ENCODE assay signal across 12 mouse cellular contexts in the genomic region with DNA sequence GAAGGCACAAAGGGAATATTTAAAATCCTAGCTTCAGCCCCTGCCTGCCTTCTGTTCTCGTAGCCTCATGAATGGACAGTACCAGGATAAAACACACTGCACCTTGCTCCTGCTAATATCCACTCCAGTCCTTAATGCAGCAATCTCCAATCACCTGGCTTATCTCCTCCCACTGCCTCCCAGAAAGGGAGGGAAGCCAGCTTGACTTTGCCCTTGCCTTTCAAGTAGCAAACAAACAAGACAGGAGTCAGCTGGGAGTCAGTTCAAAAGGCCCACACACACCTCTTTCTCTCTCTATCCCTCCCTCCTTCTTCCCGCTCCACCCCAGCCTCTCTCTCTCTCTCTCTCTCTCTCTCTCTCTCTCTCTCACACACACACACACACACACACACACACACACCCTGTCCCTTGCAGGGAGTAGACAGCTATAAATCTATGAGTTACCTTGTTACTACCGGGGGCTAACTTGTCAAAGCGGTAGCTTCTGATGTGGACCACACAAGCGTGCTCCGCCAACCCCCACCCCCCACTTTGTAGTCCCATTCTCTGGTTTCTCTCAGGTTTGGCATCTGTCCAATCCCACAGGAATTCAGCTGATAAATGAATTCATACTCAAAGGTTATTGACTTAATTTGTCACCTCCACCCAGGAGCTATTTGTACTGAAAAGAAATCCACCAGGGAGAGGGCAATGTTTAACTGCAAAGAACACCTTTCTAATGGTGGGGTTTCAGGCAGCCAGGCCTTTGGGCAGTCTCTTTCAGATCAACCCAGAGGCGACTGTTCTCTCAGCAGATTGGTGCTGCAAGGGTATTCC.
A peak's percentile ranks its signal among the peaks of the same experiment; 100 is the strongest.
DNase-seq lines count a peak whose midpoint lies in the region; ATAC-seq and TF ChIP-seq lines count a peak whose summit lies in the region.
"Had no signal": no experiment of that assay in that cellular context is flagged by ENCODE, and none has a peak within 500 bp of the region (broad histone marks: within the 10 kb centered on the region; RNA-seq: fewer than 3 reads in every experiment).

No protein-coding gene starts in this region.

- TF ChIP-seq CTCF in kidney, adult 2 months (conservative IDR thresholded peaks at IDR 0.05; ENCODE audit: insufficient read depth, insufficient read length, low read depth, low read length) = no peak

- 0 out of 2 replicates have a peak, but pooled peaks cover 4% of the 10 kb centered on the region for H3K27me3 ChIP-seq in midbrain, embryonic 13.5 days
- peaks cover 64% of the 10 kb centered on the region for H3K27me3 ChIP-seq in midbrain, embryonic 10.5 days (ENCODE audit: low read depth, poor library complexity, severe bottlenecking)
- no peaks in the 10 kb centered on the region for H3K27me3 ChIP-seq in kidney, adult 2 months (replicated peaks; ENCODE audit: control insufficient read depth, insufficient read depth, low read length)
- H3K27me3 ChIP-seq: liver, embryonic 13.5 days had no signal

- no peak for DNase-seq in midbrain, embryonic 10.5 days (ENCODE audit: low spot score)
- DNase-seq in kidney, adult 2 months = peak; percentile 77
- peak; percentile 51 to 71 for DNase-seq in kidney, postnatal 36 days
- DNase-seq in yolk sac, embryonic 10.5 days (ENCODE audit: low spot score) = peak; percentile 56
- no peak for DNase-seq in neural tube, embryonic 10.5 days (ENCODE audit: extremely low spot score, low spot score)
- DNase-seq: adrenal gland, postnatal 14 days; cerebellum, adult 18-20 months; liver, embryonic 13.5 days; right cerebral cortex, postnatal 25 days had no signal

- no peak overlapping the region for H3K4me2 ChIP-seq in midbrain, embryonic 13.5 days (replicated peaks)
- H3K4me2 ChIP-seq: hindbrain, embryonic 14.5 days; liver, embryonic 13.5 days had no signal

- no peaks in the 10 kb centered on the region for H3K9me3 ChIP-seq in midbrain, embryonic 13.5 days
- H3K9me3 ChIP-seq in midbrain, embryonic 10.5 days (replicated peaks) = no peaks in the 10 kb centered on the region
- H3K9me3 ChIP-seq: liver, embryonic 13.5 days had no signal

- 60% methylated on average over 6 of the region's 7 CpGs for WGBS in midbrain, embryonic 13.5 days
- WGBS in midbrain, embryonic 10.5 days = 78% methylated on average over 6 of the region's 7 CpGs
- 46% methylated on average over 6 of the region's 7 CpGs for WGBS in kidney, adult 2 months

- no peak overlapping the region; the same call in 1 of the 2 replicates for H3K27ac ChIP-seq in midbrain, embryonic 13.5 days
- no peak overlapping the region for H3K27ac ChIP-seq in midbrain, embryonic 10.5 days (replicated peaks)
- H3K27ac ChIP-seq in kidney, adult 2 months (ENCODE audit: insufficient read depth, low read depth, low read length) = peak overlapping the region; percentile 47; the same call in 1 of the 2 replicates
- H3K27ac ChIP-seq: hindbrain, embryonic 14.5 days; liver, embryonic 13.5 days had no signal

- peak; percentile 38; the same call in 1 of the 2 replicates for ATAC-seq in midbrain, embryonic 13.5 days
- ATAC-seq in CD4-positive, CD25-positive, alpha-beta regulatory T cell, adult 4 months = no peak

- no peak overlapping the region for H3K4me3 ChIP-seq in midbrain, embryonic 13.5 days (replicated peaks)
- H3K4me3 ChIP-seq in midbrain, embryonic 10.5 days = no peak overlapping the region
- no peak overlapping the region for H3K4me3 ChIP-seq in kidney, adult 2 months (ENCODE audit: insufficient read depth, low read depth, low read length)
- H3K4me3 ChIP-seq: liver, embryonic 13.5 days had no signal

- H3K9ac ChIP-seq in midbrain, embryonic 13.5 days (replicated peaks) = no peak overlapping the region
- H3K9ac ChIP-seq: hindbrain, embryonic 14.5 days; liver, embryonic 13.5 days had no signal

- TF ChIP-seq POLR2A in kidney, adult 2 months (IDR thresholded peaks at IDR 0.05; ENCODE audit: low read depth, low read length) = no peak

- peaks cover 7% of the 10 kb centered on the region; the same call in 1 of the 2 replicates for H3K4me1 ChIP-seq in midbrain, embryonic 13.5 days (replicated peaks)
- no peaks in the 10 kb centered on the region for H3K4me1 ChIP-seq in midbrain, embryonic 10.5 days
- H3K4me1 ChIP-seq in kidney, adult 2 months (ENCODE audit: control insufficient read depth, insufficient read depth, low read length) = no peaks in the 10 kb centered on the region; the same call in 1 of the 2 replicates
- H3K4me1 ChIP-seq: liver, embryonic 13.5 days had no signal

- no peaks in the 10 kb centered on the region for H3K36me3 ChIP-seq in midbrain, embryonic 13.5 days
- H3K36me3 ChIP-seq in midbrain, embryonic 10.5 days = no peaks in the 10 kb centered on the region
- H3K36me3 ChIP-seq in kidney, adult 2 months (ENCODE audit: control insufficient read depth, insufficient read depth, low read length) = no peaks in the 10 kb centered on the region
- H3K36me3 ChIP-seq: liver, embryonic 13.5 days had no signal

Comparison
In these comparisons a context has a peak if more than half of its experiments do, and no peak if none do; other contexts are left out.
1. DNase-seq: peak in kidney, adult 2 months (single experiment), kidney, postnatal 36 days (2 of 2) and yolk sac, embryonic 10.5 days (single experiment); none in midbrain, embryonic 10.5 days (single experiment) and neural tube, embryonic 10.5 days (single experiment).